Mouse (Mus musculus): Measurements from ENCODE around the gene BC005624.
A peak's percentile ranks its signal among the peaks of the same experiment; 100 is the strongest.

The BC005624 gene

GRCm38 (mm10) chr2:30928893-30929482 is 53.0 kb downstream of the BC005624 start:
- DNase-seq (ENCODE audit: low read depth), result peak; percentile 82

GRCm38 (mm10) chr2:30927844-30928628 is 54.0 kb downstream of the BC005624 start:
- peak; percentile 96 for DNase-seq (ENCODE audit: low read depth)

GRCm38 (mm10) chr2:30927151-30927781 is 54.7 kb downstream of the BC005624 start:
- DNase-seq (ENCODE audit: low read depth), result peak; percentile 91

- no peak for DNase-seq (ENCODE audit: low read depth)
These were observed 55.6 kb downstream of the BC005624 start for GRCm38 (mm10) chr2:30926381-30926780.

- peak; percentile 54 for DNase-seq (ENCODE audit: low read depth)
These were observed 56.8 kb downstream of the BC005624 start for GRCm38 (mm10) chr2:30925181-30925580.

GRCm38 (mm10) chr2:30923099-30923498 is 58.9 kb downstream of the BC005624 start:
- no peak for DNase-seq (ENCODE audit: low read depth)

Measured in NIH3T3 (cell line).